Mouse (Mus musculus): Measurements from ENCODE around the gene 2410137M14Rik.

DNA sequence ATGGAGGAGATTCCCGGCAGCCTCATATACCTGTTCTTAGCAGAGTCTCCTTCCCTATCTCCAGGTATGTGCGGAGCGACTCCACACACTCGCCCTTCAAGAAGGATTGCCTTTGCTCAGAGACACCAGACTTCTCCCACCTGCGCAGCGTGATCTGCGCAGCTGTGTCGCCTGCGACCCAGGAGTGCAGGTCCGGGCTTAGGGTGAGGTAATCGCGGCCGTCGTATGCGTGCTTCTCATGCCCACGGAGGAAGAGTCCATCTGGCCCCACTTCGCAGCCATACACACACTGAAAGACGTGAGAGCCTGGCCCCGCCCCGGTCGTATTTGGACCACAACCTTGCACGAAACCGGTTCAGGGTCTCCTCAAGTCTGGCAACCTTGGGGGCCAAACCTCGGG, 7.4 kb upstream of the 2410137M14Rik start:
- no peak for TF ChIP-seq POLR2A (IDR thresholded peaks at IDR 0.05; ENCODE audit: insufficient read depth, low read depth, low read length)
- TF ChIP-seq CTCF (IDR thresholded peaks at IDR 0.05; ENCODE audit: insufficient read depth, low read depth, low read length), result no peak
